In genomic region chr9:96259753-96260520, GRCm38 (mm10) we compare ENCODE assay signal across 8 mouse cellular contexts.
DNase-seq lines count a peak whose midpoint lies in the region; ATAC-seq and TF ChIP-seq lines count a peak whose summit lies in the region.

No protein-coding gene starts in this region.

- peak; percentile 10 for DNase-seq in lung, postnatal 10 days
- no peak for DNase-seq in lung, postnatal 14 days
- peak; percentile 30 to 58 for DNase-seq in cerebellum, postnatal 25 days
- peak; percentile 51 to 62 for DNase-seq in layer of hippocampus, adult 2 months (ENCODE audit: low spot score in 2 of 2)
- peak; percentile 60 to 74 for DNase-seq in spleen, postnatal 4 days (ENCODE audit: low spot score in 2 of 2)
- DNase-seq in testis, postnatal 14 days (ENCODE audit: low spot score) = no peak

- H3K4me2 ChIP-seq in heart, embryonic 15.5 days = peak overlapping the region; percentile 66

- no peaks in the 10 kb centered on the region for H3K9me3 ChIP-seq in heart, embryonic 15.5 days (replicated peaks)

- H3K4me1 ChIP-seq in heart, embryonic 15.5 days (replicated peaks) = no peaks in the 10 kb centered on the region

- 7% methylated on average over 10 of the region's 10 CpGs for WGBS in heart, embryonic 15.5 days

- no peaks in the 10 kb centered on the region for H3K36me3 ChIP-seq in heart, embryonic 15.5 days

- H3K27me3 ChIP-seq in heart, embryonic 15.5 days = no peaks in the 10 kb centered on the region

- H3K27ac ChIP-seq in heart, embryonic 15.5 days = peak overlapping the region; percentile 32
- peak overlapping the region; percentile 77 for H3K27ac ChIP-seq in layer of hippocampus, adult 2 months

- peak overlapping the region; percentile 48 for H3K4me3 ChIP-seq in heart, embryonic 15.5 days
- H3K4me3 ChIP-seq in layer of hippocampus, adult 2 months = peak overlapping the region; percentile 58

- H3K9ac ChIP-seq in heart, embryonic 15.5 days = peak overlapping the region; percentile 41; the same call in 1 of the 2 replicates

- ATAC-seq in heart, embryonic 15.5 days (replicated peaks; ENCODE audit: insufficient number of reproducible peaks, insufficient read depth, low FRiP score, low read depth) = 0 out of 2 replicates have a peak, but pooled peaks have one; percentile 39
- ATAC-seq in megakaryocyte-erythroid progenitor cell, adult 5-6 weeks (replicated peaks; ENCODE audit: low FRiP score, low TSS enrichment, poor library complexity, severe bottlenecking) = peak; percentile 68

- no peak for TF ChIP-seq CTCF in layer of hippocampus, adult 2 months (conservative IDR thresholded peaks at IDR 0.05)

Comparison
In these comparisons a context has a peak if more than half of its experiments do, and no peak if none do; other contexts are left out.
1. DNase-seq: peak in lung, postnatal 10 days (single experiment), cerebellum, postnatal 25 days (2 of 2), layer of hippocampus, adult 2 months (2 of 2) and spleen, postnatal 4 days (2 of 2); none in lung, postnatal 14 days (single experiment) and testis, postnatal 14 days (single experiment).